Mouse (Mus musculus) heart, embryonic 16.5 days (tissue): ENCODE data around the gene Angptl6. TPM values are rescaled to one million over a fixed set of nuclear protein-coding genes. Genes with fewer than 3 reads are reported as not detected.

ENCODE experiments used
- ATAC-seq: fragments of 200-750 bp; cut with Nextera tagmentation; replicated peaks from 2 replicates; pipeline ENCODE4 v1.8.0; 2017; ENCODE audit warnings: moderate number of reproducible peaks; ENCODE audit not compliant: insufficient read depth, low FRiP score; ENCODE audit errors: extremely low read depth
- H3K27ac ChIP-seq: fragments of 300-500 bp; sonication (generic); 2 replicates; pipeline ENCODE4 v1.5.1; 2014; ENCODE audit warnings: mild to moderate bottlenecking, low read length, control low read depth, moderate library complexity
- H3K27me3 ChIP-seq: fragments of 300-500 bp; sonication (generic); 2 replicates; pipeline ENCODE4 v1.6.1; 2014; ENCODE audit warnings: low read length, mixed read lengths; ENCODE audit not compliant: control insufficient read depth, insufficient read depth
- H3K36me3 ChIP-seq: fragments of 300-500 bp; sonication (generic); 2 replicates; pipeline ENCODE4 v1.6.1; 2014; ENCODE audit not compliant: control insufficient read depth, insufficient read depth
- H3K4me1 ChIP-seq: fragments of 300-500 bp; sonication (generic); 2 replicates; pipeline ENCODE4 v1.6.1; 2014; ENCODE audit warnings: low read length, mixed read lengths; ENCODE audit not compliant: control insufficient read depth, insufficient read depth
- H3K4me2 ChIP-seq: fragments of 300-500 bp; sonication (generic); 2 replicates; pipeline ENCODE4 v1.6.1; 2014; ENCODE audit warnings: low read depth, mild to moderate bottlenecking, control low read depth, low read length
- H3K4me3 ChIP-seq: fragments of 300-500 bp; sonication (generic); 2 replicates; pipeline ENCODE4 v1.5.1; 2014; ENCODE audit warnings: mild to moderate bottlenecking, control low read depth, low read length
- H3K9ac ChIP-seq: fragments of 300-500 bp; sonication (generic); 2 replicates; pipeline ENCODE4 v1.6.1; 2014; ENCODE audit warnings: low read length, control low read depth
- H3K9me3 ChIP-seq: fragments of 300-500 bp; sonication (generic); replicated peaks from 2 replicates; pipeline ENCODE4 v1.6.1; 2016; ENCODE audit warnings: low read length; ENCODE audit not compliant: control insufficient read depth
- WGBS: fragments of 180-500 bp; shearing (Covaris S2); extraction: QIAGEN DNeasy Blood & Tissue Kit; methylation state at CpG from one replicate; pipeline ENCODE4 v1.1.7; 2014; 5-methylcytosine and 5-hydroxymethylcytosine counted together
- polyA plus RNA-seq: library from polyadenylated mRNA; unstranded; fragments of >200 nt; fragmentation: Nextera tagmentation; extraction: Ambion mirVana; gene quantifications from 2 replicates; pipeline ENCODE4 v1.2.1, GENCODE M21; 2015

The Angptl6 gene
- polyA plus RNA-seq, 1 experiment from 2014 or later, result 3.8 TPM

DNA sequence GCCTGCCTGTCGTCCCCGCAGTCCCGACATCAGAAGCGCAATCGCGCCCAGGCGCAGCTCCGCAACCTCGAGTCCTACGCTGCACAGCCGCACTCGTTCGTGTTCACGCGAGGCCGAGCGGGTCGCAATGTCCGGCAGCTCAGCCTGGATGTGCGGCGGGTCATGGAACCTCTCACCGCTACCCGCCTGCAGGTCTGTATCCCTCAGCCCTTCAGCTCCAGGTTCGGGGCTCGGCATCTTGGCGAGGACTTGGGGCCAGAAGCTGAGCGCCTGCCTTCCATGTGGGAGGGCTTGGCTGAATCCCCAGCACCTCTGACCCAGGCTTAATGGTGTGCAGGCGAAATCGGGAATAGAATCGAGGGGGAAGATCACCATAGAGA is 8.8 kb upstream of the Angptl6 start:
- peaks cover 5% of the 10 kb centered on the region for H3K4me1 ChIP-seq
- H3K4me3 ChIP-seq, result peak overlapping the region; percentile 84
- H3K4me2 ChIP-seq, result peak overlapping the region; percentile 92
- peak overlapping the region; percentile 85 for H3K9ac ChIP-seq
- peaks cover 28% of the 10 kb centered on the region for H3K36me3 ChIP-seq
- no peaks in the 10 kb centered on the region for H3K9me3 ChIP-seq
- no peaks in the 10 kb centered on the region for H3K27me3 ChIP-seq
- peak; percentile 34; the same call in 1 of the 2 replicates for ATAC-seq
- whole genome bisulfite sequencing, result 0% methylated on average over 30 of the region's 30 CpGs
- peak overlapping the region; percentile 53 for H3K27ac ChIP-seq

DNA sequence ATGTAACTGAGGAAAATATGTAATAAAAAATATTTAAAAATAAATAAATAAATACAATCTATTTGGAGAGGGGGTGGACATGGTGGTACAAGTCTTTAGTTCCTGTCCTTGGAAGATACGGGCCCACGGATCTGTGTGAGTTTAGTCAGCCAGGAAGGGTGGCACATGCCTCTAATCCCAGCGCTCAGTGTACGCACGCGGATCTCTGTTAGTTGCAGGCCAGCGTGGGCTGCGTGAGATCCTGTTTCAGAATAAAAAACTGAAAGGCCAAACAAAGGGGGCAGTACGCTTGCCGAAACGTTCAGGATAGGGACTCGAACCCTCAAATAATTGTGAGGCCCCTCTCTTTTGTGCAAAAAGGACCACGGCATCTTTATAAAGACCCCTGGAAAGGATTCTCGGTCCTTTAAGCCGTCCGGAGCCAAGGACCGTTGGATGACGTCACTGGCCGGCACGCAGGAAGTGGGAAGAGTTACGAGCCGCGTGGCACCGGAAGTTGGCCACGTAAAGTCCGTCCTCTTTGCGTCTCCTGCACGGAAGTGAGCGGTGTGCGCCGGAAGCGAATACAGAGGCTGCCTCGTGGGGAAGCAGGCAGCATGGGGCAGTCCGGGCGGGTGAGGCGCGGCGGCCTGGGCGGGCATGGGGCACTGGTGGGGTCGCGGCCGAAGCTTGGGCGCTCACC is 8.3 kb upstream of the Angptl6 start, which contains the start of gene Ppan:
Ppan (plus strand) TSS at position 472 of the 682 bp plus-strand sequence.
- Histone ChIP-seq H3K9me3 (no peaks in the 10 kb centered on the region), H3K9ac (peak within 1 kb of the TSS; percentile 85), H3K27me3 (no peaks in the 10 kb centered on the region), H3K4me3 (peak within 1 kb of the TSS; percentile 84), H3K4me2 (peak within 1 kb of the TSS; percentile 92), H3K36me3 (peaks cover 25% of the 10 kb centered on the region), H3K4me1 (peaks cover 5% of the 10 kb centered on the region), H3K27ac (peak within 1 kb of the TSS; percentile 93)
- WGBS, result under 1% methylated on average over 43 of the region's 43 CpGs
- ATAC-seq, result peak; percentile 95

DNA sequence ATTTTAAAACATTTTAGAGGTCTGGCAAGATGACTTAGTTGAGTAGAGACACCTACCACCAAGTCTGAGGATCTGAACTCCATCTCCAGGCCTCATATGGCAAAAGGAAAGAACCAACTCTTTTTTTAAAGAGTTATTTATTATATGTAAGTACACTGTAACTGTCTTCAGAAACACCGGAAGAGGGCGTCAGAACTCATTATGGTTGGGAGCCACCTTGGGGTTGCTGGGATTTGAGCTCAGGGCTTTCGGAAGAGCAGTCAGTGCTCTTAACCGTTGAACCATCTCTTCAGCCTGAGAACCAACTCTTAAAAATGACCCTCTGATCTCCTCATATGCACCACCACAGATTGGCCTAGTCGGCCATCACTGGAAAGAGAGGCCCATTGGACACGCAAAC is 7.7 kb upstream of the Angptl6 start:
- no peak for ATAC-seq
- Histone ChIP-seq H3K27ac (peak overlapping the region; percentile 93), H3K9me3 (no peaks in the 10 kb centered on the region), H3K4me2 (peak overlapping the region; percentile 92; the same call in 1 of the 2 replicates), H3K9ac (no peak overlapping the region), H3K27me3 (no peaks in the 10 kb centered on the region), H3K36me3 (peaks cover 21% of the 10 kb centered on the region), H3K4me3 (no peak overlapping the region; the same call in 1 of the 2 replicates), H3K4me1 (peaks cover 5% of the 10 kb centered on the region)
- WGBS, result 90% methylated on average over 6 of the region's 6 CpGs

DNA sequence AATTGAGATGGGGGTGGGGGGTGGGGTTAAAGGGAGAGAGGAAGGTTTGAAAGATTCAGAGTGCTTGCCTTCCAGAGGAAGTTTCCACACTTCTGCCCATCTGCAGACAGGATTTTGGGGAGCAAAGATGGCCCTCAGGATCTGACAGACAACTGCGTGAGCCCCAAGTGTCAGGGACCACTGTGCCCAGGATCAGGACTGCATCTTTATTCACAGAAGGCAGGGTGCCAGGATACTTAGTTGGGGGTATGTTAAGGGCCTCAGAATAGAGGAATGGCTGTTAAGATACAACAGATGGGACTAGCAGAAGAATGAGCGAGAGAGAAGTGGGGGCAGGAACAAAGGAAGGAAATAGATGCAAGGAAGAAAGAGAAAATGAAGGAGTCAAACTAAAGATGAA is 7.0 kb upstream of the Angptl6 start:
- no peak for ATAC-seq
- Histone ChIP-seq H3K4me1 (peaks cover 5% of the 10 kb centered on the region), H3K36me3 (peaks cover 18% of the 10 kb centered on the region), H3K9ac (no peak overlapping the region), H3K27me3 (no peaks in the 10 kb centered on the region), H3K4me2 (no peak overlapping the region), H3K27ac (no peak overlapping the region), H3K4me3 (no peak overlapping the region), H3K9me3 (no peaks in the 10 kb centered on the region)
- 93% methylated on average over 2 of the region's 2 CpGs for WGBS

DNA sequence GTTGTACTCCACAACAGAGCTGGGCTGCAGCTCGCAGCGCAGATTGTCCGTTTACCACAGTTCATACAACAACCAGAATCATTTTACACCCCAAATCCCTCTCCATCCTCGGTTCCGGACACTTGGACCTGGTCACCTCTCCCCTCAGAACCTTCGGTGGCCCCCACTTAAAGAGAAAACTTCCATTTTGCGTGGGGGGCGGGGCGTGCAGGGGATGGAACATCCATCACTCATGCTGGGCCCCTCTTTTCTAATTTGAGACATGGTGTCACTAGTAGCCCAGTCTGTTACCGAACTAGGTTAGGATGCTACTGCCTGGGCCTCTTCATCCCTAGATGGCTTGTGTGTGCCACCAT is 839 bp downstream of the Angptl6 start:
- peak overlapping the region; percentile 77 for H3K4me2 ChIP-seq
- H3K9ac ChIP-seq, result peak overlapping the region; percentile 82
- no peaks in the 10 kb centered on the region for H3K9me3 ChIP-seq
- WGBS, result 14% methylated on average over 10 of the region's 10 CpGs
- peak overlapping the region; percentile 93 for H3K27ac ChIP-seq
- peaks cover 5% of the 10 kb centered on the region for H3K4me1 ChIP-seq
- H3K27me3 ChIP-seq, result no peaks in the 10 kb centered on the region
- H3K4me3 ChIP-seq, result peak overlapping the region; percentile 53
- no peaks in the 10 kb centered on the region for H3K36me3 ChIP-seq
- ATAC-seq, result no peak

DNA sequence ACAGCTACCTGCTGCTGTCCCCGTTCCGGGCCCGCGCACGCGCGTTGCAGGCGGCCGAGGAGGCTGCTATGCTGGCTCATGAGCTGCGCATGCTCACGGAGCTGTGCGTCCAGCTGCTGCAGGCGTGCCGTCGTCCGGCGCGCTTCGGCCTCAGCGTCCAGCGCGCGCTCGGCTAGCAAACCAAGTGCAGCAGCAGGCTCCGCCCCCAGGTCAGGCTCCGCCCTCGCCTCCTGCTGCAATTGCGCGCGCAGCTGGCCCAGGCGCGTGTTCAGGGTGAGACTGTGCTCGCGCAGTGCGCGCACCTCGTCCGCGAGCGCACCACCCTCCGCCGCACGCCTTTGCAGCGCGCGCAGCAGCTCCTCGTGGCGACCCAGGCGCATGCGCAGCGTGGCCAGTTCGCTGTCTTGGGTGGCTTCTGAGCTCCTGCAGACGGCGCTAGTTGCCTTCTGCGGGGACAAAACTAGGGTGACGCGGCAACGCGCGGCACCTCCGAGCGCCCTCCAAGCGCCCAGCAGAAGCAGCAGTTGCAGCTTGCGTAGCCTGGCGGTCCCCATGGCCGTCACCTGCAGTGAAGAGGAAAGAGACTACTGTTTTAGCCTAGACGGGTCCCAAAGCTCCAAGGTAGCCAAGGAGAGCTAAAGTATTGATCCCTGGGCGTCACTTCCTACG is 1.4 kb downstream of the Angptl6 start:
- Histone ChIP-seq H3K27me3 (no peaks in the 10 kb centered on the region), H3K9ac (peak overlapping the region; percentile 82), H3K27ac (peak overlapping the region; percentile 93), H3K4me1 (peaks cover 5% of the 10 kb centered on the region), H3K4me3 (peak overlapping the region; percentile 53), H3K36me3 (no peaks in the 10 kb centered on the region), H3K9me3 (no peaks in the 10 kb centered on the region), H3K4me2 (peak overlapping the region; percentile 77)
- under 1% methylated on average over 69 of the region's 69 CpGs for WGBS
- ATAC-seq, result peak; percentile 93

DNA sequence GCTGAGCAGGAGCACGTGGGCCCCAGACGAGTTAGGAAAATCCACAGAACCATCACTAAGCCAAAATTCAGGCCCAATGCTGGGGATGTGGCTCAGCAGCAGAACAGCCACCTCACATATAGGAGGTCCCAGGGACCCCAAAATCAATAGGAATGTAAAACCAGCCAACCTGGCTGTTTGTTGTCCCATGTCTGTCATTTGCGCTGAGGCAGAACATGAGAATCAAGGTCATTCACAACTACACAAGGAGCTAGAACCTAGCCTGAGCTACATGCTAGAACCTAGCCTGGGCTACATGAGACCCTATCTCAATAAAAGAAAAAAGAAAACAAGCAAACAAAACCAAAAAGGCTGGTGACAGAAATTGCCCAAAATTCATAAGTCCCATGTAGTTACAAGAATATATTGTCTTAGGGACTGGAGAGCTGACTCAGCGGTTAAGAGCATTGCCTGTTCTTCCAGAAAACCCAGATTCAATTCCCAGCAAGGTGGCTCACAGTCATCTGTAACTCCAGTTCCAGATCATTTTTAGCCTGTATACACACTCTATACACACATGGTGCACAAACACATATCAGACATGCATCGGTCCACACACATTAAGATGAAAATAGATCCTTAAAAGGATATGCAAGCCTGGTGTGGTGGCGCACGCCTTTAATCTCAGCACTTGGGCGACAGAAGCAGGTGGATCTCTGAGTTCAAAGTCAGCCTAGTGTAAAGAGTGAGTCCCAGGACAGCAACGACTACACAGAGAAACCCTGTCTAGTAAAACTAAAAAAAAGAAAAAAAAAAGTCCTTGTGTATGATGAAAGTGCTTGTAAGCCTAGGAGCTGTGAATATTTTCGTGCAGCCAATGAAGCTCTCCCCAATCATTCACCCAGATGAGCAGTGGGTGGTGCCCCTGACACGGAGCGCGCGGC is 2.1 kb downstream of the Angptl6 start:
- H3K4me2 ChIP-seq, result peak overlapping the region; percentile 77
- H3K9ac ChIP-seq, result peak overlapping the region; percentile 53
- H3K27ac ChIP-seq, result peak overlapping the region; percentile 54
- H3K36me3 ChIP-seq, result no peaks in the 10 kb centered on the region
- H3K4me3 ChIP-seq, result peak overlapping the region; percentile 53
- WGBS, result 35% methylated on average over 14 of the region's 14 CpGs
- H3K27me3 ChIP-seq, result no peaks in the 10 kb centered on the region
- H3K4me1 ChIP-seq, result peaks cover 5% of the 10 kb centered on the region
- 0 out of 2 replicates have a peak, but pooled peaks have one; percentile 0 for ATAC-seq
- H3K9me3 ChIP-seq, result no peaks in the 10 kb centered on the region

DNA sequence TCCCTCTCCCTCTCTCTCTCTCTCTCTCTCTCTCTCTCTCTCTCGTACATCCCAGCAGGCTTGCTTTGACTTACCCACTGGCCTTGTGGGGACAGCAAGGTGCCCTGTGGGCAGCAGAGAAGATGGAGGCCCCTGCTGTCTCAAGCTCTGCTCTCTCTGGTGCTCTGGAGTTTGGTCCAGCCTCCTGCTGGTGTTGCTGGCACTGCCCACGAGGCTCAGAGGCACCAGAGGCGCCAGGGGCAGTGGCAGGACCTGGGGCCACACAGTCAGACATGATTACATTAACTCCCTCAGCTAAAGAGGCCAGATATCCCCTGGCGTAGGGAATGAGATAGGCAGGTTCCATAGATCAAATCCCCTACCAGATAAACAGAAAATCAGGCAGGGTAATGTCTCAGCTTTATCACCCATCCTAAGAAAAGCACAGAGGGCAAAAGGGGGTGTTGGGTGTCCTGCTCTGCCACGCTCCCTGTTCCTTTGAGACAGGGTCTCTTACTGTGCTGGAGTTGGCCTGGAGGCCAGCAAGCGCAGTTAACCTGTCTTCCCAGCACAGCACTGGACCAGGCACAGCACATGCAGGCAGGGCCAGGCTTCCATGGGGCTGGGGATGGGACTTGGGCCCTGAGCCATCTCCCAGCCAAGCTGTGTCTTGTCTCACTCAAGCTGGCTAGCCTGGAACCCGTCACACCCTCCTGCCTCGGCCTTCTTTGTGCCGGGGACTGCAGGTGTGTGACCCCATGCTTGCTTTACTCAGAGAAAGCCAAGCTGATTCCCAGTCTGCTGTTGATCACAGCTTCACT is 3.0 kb downstream of the Angptl6 start:
- no peaks in the 10 kb centered on the region for H3K36me3 ChIP-seq
- no peak overlapping the region for H3K9ac ChIP-seq
- WGBS, result 58% methylated on average over 9 of the region's 9 CpGs
- no peak overlapping the region for H3K4me2 ChIP-seq
- H3K27ac ChIP-seq, result no peak overlapping the region
- H3K27me3 ChIP-seq, result no peaks in the 10 kb centered on the region
- H3K4me1 ChIP-seq, result peaks cover 5% of the 10 kb centered on the region
- no peak overlapping the region for H3K4me3 ChIP-seq
- no peaks in the 10 kb centered on the region for H3K9me3 ChIP-seq
- no peak for ATAC-seq
